Mouse (Mus musculus) Muller cell, postnatal 12 days (primary cell): ENCODE measurements around the gene Klf3.
"Not testable (repeated sequence)": the region's sequence is repeated elsewhere in the genome, so short reads cannot be mapped to it uniquely, and the experiment has no call there.

Experiments used
- DNase-seq: peaks from one replicate; pipeline ENCODE4 v3.0.0-alpha.2; 2015; ENCODE audit errors: inconsistent ontology term

The Klf3 gene

DNA sequence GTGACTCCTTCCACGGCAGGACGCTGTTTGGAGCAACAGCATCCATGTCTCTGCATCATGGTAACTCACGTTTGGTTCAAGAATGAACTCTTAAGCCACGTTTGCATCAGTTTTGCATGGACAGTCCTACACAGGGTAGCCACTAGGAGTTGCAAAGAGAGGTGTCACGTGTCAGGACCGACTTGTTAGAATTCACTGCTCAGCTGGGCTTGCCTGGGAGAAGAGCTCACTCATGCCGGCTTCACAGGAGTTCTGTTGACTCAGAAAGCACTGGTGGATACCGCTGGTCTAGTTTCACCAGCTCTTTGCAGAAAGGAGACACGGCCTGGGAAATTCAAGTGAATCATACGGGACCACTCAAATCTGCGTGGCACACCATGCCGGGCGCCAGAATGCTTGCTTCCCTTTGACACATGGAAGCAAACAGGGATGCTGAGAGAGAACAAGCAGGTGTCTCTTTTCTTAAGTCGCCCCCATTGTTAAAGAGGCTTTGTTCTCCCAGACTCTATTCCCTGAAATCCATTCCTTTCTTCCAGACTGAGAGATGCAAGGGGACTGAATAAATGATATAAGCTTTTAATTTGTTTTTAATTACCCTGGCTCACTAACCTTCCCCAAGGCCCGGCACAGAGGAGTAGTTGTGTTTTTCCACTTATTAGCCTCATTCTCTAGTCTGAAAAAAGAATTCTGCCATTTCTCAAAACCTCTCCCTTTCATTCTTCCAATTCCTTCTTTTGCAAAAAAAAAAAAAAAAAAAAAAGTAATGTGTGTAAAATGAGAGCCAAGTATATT, 74.2 kb downstream of the Klf3 start:
- DNase-seq, result peak; percentile 71

DNA sequence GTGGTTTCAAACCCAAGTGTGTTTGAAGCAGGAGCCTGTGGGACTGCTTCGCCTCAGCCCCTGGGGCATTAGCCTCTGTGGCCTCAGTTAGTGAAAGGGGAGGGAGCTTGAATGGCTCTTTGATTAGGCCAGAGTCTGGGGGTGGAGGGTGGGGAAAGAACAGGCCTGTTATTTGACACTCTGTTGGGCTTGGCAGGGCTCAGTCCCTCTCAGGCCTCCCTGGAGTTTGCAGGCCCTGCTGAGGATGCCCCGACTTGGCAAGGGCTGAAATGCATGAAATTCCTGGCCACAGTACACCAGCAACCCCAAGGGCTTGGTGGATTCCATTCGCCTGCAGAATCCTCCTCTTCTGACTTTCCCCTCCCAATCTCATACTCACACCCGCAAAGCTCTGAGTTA, 74.8 kb downstream of the Klf3 start:
- peak; percentile 99 for DNase-seq

DNA sequence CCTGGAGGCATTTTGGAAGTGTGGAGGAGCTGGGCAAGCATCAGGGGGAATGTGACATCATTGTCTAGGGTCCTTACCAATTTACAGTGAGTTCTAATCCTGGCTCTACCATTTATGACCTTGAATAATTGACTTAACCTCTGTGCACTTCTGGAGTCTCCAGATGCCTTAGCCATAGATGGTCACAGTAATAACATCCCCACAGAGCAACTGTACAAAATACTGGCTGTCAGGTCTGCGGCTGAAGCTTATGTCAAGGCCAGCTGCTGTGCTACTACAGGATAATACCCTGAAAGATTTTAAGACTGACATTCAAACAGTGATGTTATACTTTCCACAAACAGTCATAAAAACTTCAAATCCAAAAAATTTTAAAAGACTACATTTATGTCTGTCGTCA, 75.3 kb downstream of the Klf3 start:
- DNase-seq, result no peak

DNA sequence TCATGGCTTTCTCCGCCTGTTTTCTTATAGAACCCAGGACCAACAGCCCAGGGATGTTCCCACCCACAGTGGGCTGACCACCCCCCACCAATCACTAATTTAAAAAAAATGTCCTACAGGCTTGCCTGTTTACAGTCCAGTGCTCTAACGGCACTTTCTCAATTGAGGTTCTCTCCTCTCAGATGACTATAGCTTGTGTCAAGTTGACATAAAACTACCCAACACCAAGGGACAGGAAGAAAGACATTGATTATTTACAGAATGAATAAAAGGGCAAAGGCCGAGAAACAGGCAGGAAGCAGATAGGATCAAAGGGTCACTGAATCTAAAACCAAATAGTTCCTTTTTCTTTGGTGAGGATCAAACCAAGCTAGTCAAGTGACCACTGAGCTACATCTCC, 76.1 kb downstream of the Klf3 start:
- no peak for DNase-seq

DNA sequence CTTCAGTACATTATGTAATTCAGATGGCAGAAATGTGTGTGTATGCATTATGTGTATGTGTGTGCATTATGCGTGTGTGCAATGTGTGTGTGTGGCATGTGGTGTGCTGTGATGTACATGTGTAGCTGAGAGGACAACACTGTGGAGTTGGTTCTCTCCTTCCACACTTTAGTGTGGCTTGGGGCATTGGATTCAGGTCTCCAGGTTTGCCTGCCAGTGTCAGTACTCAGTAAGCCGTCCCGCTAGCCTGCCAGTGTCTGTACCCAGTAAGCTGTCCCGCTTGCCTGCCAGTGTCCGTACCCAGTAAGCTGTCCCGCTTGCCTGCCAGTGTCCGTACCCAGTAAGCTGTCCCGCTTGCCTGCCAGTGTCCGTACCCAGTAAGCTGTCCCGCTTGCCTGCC, 78.4 kb downstream of the Klf3 start:
- not testable (repeated sequence) for DNase-seq

DNA sequence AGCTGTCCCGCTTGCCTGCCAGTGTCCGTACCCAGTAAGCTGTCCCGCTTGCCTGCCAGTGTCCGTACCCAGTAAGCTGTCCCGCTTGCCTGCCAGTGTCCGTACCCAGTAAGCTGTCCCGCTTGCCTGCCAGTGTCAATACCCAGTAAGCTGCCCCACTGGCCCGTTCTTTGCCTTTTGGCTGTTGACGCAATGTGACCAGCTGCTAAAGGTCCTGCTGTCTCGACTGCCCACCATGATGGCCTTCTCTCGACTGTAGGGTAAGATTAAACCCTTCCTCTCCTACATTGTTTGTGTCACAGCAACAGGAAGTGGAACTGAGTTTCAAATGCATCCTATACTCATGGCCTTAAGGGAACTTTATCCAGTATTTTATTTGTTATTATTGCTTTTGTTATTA, 78.8 kb downstream of the Klf3 start:
- not testable (repeated sequence) for DNase-seq
